Mouse (Mus musculus) C2C12 (cell line): ENCODE data around the gene Pde10a. TPM values are rescaled to one million over a fixed set of nuclear protein-coding genes. Genes with fewer than 3 reads are reported as not detected.

Experiments
- H3K27me3 ChIP-seq: one replicate; pipeline ENCODE4 v1.6.1; 2011; ENCODE audit not compliant: control insufficient read depth, insufficient read depth, insufficient read length
- H3K36me3 ChIP-seq: one replicate; pipeline ENCODE4 v1.6.1; 2011; ENCODE audit not compliant: control insufficient read depth, insufficient read depth
- H3K4me3 ChIP-seq: one replicate; pipeline ENCODE4 v1.5.1; 2011; ENCODE audit warnings: mild to moderate bottlenecking, control low read depth; ENCODE audit not compliant: poor library complexity, insufficient read depth, severe bottlenecking
- H3K79me2 ChIP-seq: one replicate; pipeline ENCODE4 v1.6.1; 2011; ENCODE audit not compliant: control insufficient read depth, insufficient read depth
- H3K79me3 ChIP-seq: one replicate; pipeline ENCODE4 v1.6.1; 2011; ENCODE audit warnings: low read depth, control low read depth
- H3ac ChIP-seq: one replicate; pipeline ENCODE3; 2011; ENCODE audit warnings: low read depth; ENCODE audit not compliant: control insufficient read depth, insufficient read length
- CEBPB ChIP-seq: IDR thresholded peaks from one replicate; pipeline ENCODE4 v1.6.1; 2011; ENCODE audit warnings: low read depth, mild to moderate bottlenecking, control low read depth, moderate library complexity
- CTCF ChIP-seq: IDR thresholded peaks from one replicate; pipeline ENCODE4 v1.5.1; 2011; ENCODE audit not compliant: control insufficient read depth, insufficient read depth, insufficient read length
- FOSL1 ChIP-seq: IDR thresholded peaks from one replicate; pipeline ENCODE4 v1.8.0; 2011; ENCODE audit warnings: mild to moderate bottlenecking, low read length; ENCODE audit not compliant: poor library complexity, insufficient read depth, severe bottlenecking
- MAX ChIP-seq: IDR thresholded peaks from one replicate; pipeline ENCODE4 v1.6.1; 2011; ENCODE audit warnings: mild to moderate bottlenecking, control low read depth
- MYOD1 ChIP-seq: IDR thresholded peaks from one replicate; pipeline ENCODE4 v1.6.1; 2011; ENCODE audit warnings: low read depth; ENCODE audit not compliant: control insufficient read depth, insufficient read length
- MYOG ChIP-seq: IDR thresholded peaks from one replicate; pipeline ENCODE4 v1.6.1; 2011; ENCODE audit not compliant: control insufficient read depth, insufficient read length; ENCODE audit errors: extremely low read depth
- USF1 ChIP-seq: IDR thresholded peaks from one replicate; pipeline ENCODE4 v1.6.1; 2011; ENCODE audit warnings: low read depth, mild to moderate bottlenecking, control low read depth, moderate library complexity
- polyA plus RNA-seq: library from polyadenylated mRNA; unstranded; fragments of >200 nt; fragmentation: generic; extraction: Trizol; gene quantifications from one replicate; pipeline ENCODE4 v1.2.1, GENCODE M21; 2012; ENCODE audit warnings: missing spikeins

Gene Pde10a
- polyA plus RNA-seq, 1 experiment = 0.83 TPM

GRCm38 (mm10) chr17:8961644-8962043, 436.5 kb downstream of the Pde10a start:
- TF ChIP-seq CEBPB (no peak), CTCF (no peak)
- H3K27me3 ChIP-seq = no peaks in the 10 kb centered on the region
- H3K79me3 ChIP-seq = no peaks in the 10 kb centered on the region
- H3K4me3 ChIP-seq = no peak overlapping the region
- H3ac ChIP-seq = no peak overlapping the region
- H3K79me2 ChIP-seq = no peaks in the 10 kb centered on the region
- no peaks in the 10 kb centered on the region for H3K36me3 ChIP-seq

- peaks cover 1% of the 10 kb centered on the region for H3K27me3 ChIP-seq
- TF ChIP-seq CTCF = no peak
- no peak for TF ChIP-seq CEBPB
- no peak for TF ChIP-seq MAX
- no peak for TF ChIP-seq MYOD1
- no peak for TF ChIP-seq USF1
- TF ChIP-seq MYOG = no peak
- no peak for TF ChIP-seq FOSL1
- H3K36me3 ChIP-seq = no peaks in the 10 kb centered on the region
- no peak overlapping the region for H3K4me3 ChIP-seq
- no peaks in the 10 kb centered on the region for H3K79me3 ChIP-seq
- no peaks in the 10 kb centered on the region for H3K79me2 ChIP-seq
- H3ac ChIP-seq = no peak overlapping the region
Measured at GRCm38 (mm10) chr17:8965177-8965576, 440.0 kb downstream of the Pde10a start.

DNA sequence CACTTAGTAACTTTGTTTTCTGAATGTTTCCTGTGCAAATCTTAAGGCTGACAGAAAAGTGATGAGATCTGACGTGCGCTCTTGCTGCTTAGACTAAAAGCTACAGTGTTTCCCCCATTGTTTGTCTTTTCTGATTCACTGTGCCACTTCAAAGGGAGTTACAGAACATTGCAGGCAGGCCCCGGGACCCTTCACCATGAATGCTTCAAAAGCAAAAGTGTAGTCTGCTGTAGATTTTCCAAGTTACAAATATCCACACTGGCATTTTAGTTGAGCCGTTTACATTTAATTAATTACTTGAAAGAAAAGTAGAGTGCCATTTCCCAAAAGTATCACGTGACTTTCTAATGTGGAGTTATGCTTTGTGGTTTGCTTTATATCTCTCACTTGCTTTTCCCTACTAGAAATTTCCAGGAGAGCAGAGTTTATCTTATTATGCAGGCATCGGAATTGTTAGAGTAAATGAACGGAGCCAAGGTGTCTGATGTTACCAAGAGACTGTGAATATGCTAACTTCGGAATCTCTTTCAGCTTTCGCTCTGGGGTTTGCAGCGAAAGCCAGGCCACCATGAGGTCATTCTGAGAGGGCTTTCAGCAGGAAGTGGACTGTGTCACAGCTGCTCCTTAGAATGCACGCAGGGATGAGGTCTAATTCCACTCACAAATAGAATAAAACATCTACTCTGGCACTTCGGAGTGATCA, 447.1 kb downstream of the Pde10a start:
- TF ChIP-seq USF1 (no peak), MYOD1 (no peak), MYOG (no peak), CEBPB (no peak), FOSL1 (no peak)
- no peak overlapping the region for H3K4me3 ChIP-seq

DNA sequence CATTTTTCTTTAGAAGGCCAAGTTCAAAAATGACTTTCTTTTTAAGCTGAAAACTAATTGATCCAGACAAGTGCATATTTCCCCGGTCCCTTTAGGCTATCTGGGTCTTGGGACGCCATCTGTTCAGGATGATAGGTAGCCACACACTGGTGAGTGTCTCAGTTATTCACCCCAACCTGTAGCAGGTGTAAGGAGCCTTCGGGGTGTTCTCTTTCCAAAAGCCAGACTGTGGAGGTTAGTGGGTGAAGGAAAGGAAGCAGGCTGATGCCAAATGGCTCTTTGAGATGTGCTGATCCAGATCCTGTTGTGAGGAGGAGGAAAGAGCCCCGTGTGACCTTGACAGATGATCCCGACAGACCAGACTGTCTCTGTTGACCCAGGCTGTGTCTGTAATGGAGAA, 448.2 kb downstream of the Pde10a start:
- TF ChIP-seq CTCF (no peak), MYOG (no peak), MYOD1 (no peak), USF1 (no peak), FOSL1 (no peak), MAX (no peak), CEBPB (no peak)
- no peak overlapping the region for H3K4me3 ChIP-seq
- H3K36me3 ChIP-seq = no peaks in the 10 kb centered on the region
- no peaks in the 10 kb centered on the region for H3K79me2 ChIP-seq
- H3K79me3 ChIP-seq = no peaks in the 10 kb centered on the region
- H3K27me3 ChIP-seq = peaks cover 3% of the 10 kb centered on the region
- H3ac ChIP-seq = no peak overlapping the region

More for the DNA sequence above, 447.1 kb downstream of the Pde10a start:
- Histone ChIP-seq H3K27me3 (peaks cover 3% of the 10 kb centered on the region), H3K79me3 (no peaks in the 10 kb centered on the region), H3K36me3 (no peaks in the 10 kb centered on the region), H3K79me2 (no peaks in the 10 kb centered on the region), H3ac (no peak overlapping the region)

DNA sequence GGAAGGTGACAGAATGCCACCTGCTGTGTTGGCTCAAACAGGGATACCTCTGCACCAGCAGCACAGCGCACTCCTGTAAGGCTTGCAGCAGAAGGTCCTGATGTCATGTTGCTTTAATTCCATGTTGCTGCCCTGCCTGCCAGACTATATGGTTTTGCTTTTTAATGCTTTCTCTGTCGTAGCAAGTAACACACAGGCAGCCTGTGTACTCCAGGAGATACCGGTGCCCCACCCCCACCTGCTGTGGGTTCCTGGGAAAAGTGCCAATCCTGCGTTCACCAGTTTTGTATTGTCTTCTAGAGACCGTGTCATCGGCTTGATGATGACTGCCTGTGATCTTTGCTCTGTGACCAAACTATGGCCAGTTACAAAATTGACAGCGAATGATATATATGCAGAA, 449.3 kb downstream of the Pde10a start:
- Histone ChIP-seq H3K79me3 (no peaks in the 10 kb centered on the region), H3K27me3 (peaks cover 3% of the 10 kb centered on the region), H3K36me3 (no peaks in the 10 kb centered on the region), H3ac (no peak overlapping the region), H3K4me3 (no peak overlapping the region), H3K79me2 (no peaks in the 10 kb centered on the region)
- TF ChIP-seq MAX (no peak), CTCF (no peak), USF1 (no peak), CEBPB (no peak), FOSL1 (no peak)

GRCm38 (mm10) chr17:8974823-8975397, 449.7 kb downstream of the Pde10a start:
- Histone ChIP-seq H3K36me3 (no peaks in the 10 kb centered on the region), H3K79me3 (no peaks in the 10 kb centered on the region), H3ac (no peak overlapping the region), H3K27me3 (peaks cover 3% of the 10 kb centered on the region), H3K79me2 (no peaks in the 10 kb centered on the region), H3K4me3 (no peak overlapping the region)
- TF ChIP-seq CEBPB (no peak), MAX (no peak), CTCF (no peak), USF1 (no peak)
